Mouse (Mus musculus) ES-Bruce4 (cell line): ENCODE results near the gene Atg7. TPM values are rescaled to one million over a fixed set of nuclear protein-coding genes. Genes with fewer than 3 reads are reported as not detected.

Source experiments
- H3K27ac ChIP-seq: 2 replicates; pipeline ENCODE4 v1.5.1; 2012; ENCODE audit warnings: low read length, inconsistent platforms; ENCODE audit not compliant: insufficient read depth
- H3K27me3 ChIP-seq: 2 replicates; pipeline ENCODE4 v1.6.1; 2012; ENCODE audit warnings: mild to moderate bottlenecking, low read length, inconsistent platforms; ENCODE audit not compliant: control insufficient read depth, poor library complexity, insufficient read depth, severe bottlenecking
- H3K36me3 ChIP-seq: 2 replicates; pipeline ENCODE4 v1.6.1; 2012; ENCODE audit warnings: inconsistent platforms, mild to moderate bottlenecking, low read length, moderate library complexity; ENCODE audit not compliant: control insufficient read depth, poor library complexity, insufficient read depth, severe bottlenecking
- H3K4me1 ChIP-seq: one replicate; pipeline ENCODE4 v1.8.1; 2011; ENCODE audit warnings: low read length; ENCODE audit not compliant: control insufficient read depth, insufficient read depth
- H3K4me3 ChIP-seq: 2 replicates; pipeline ENCODE4 v1.5.1; 2011; ENCODE audit warnings: low read depth, mild to moderate bottlenecking, low read length
- H3K9ac ChIP-seq: 2 replicates; pipeline ENCODE4 v1.6.1; 2012; ENCODE audit warnings: low read depth, mild to moderate bottlenecking, inconsistent platforms; ENCODE audit not compliant: poor library complexity, severe bottlenecking
- H3K9me3 ChIP-seq: replicated peaks from 2 replicates; pipeline ENCODE4 v1.6.1; 2012; ENCODE audit warnings: mild to moderate bottlenecking, low read length, inconsistent platforms; ENCODE audit not compliant: control insufficient read depth, poor library complexity, insufficient read depth, severe bottlenecking
- CTCF ChIP-seq: IDR thresholded peaks from one replicate; pipeline ENCODE4 v1.8.1; 2011; ENCODE audit warnings: low read depth, low read length
- EP300 ChIP-seq: IDR thresholded peaks from 2 replicates; pipeline ENCODE4 v1.6.1; 2011; ENCODE audit warnings: low read depth, low read length; ENCODE audit not compliant: insufficient read depth
- POLR2A ChIP-seq: IDR thresholded peaks from one replicate; pipeline ENCODE4 v1.8.1; 2011; ENCODE audit warnings: low read length; ENCODE audit not compliant: insufficient read depth
- polyA plus RNA-seq: library from polyadenylated mRNA; stranded (reverse); fragments of >200 nt; gene quantifications from 2 replicates; pipeline ENCODE4 v1.2.4, GENCODE M21; 2011; ENCODE audit warnings: low read depth; ENCODE audit not compliant: missing spikeins, insufficient read depth, insufficient read length

Gene Atg7
- polyA plus RNA-seq, 1 experiment, result 18.0 TPM

- Histone ChIP-seq H3K9me3 (no peaks in the 10 kb centered on the region), H3K27me3 (no peaks in the 10 kb centered on the region), H3K36me3 (no peaks in the 10 kb centered on the region), H3K27ac (no peak overlapping the region), H3K4me1 (no peaks in the 10 kb centered on the region), H3K9ac (no peak overlapping the region), H3K4me3 (no peak overlapping the region)
- TF ChIP-seq POLR2A, result no peak
Observed at GRCm38 (mm10) chr6:114722046-114722445, 79.1 kb downstream of the Atg7 start.

GRCm38 (mm10) chr6:114723925-114724324 lies 81.0 kb downstream of the Atg7 start:
- Histone ChIP-seq H3K27me3 (no peaks in the 10 kb centered on the region), H3K4me1 (no peaks in the 10 kb centered on the region), H3K9ac (0 out of 2 replicates have a peak overlapping the region, but pooled peaks have one; percentile 31), H3K27ac (no peak overlapping the region), H3K9me3 (no peaks in the 10 kb centered on the region), H3K36me3 (no peaks in the 10 kb centered on the region), H3K4me3 (no peak overlapping the region)
- no peak for TF ChIP-seq EP300
- no peak for TF ChIP-seq POLR2A
- peak; percentile 42 for TF ChIP-seq CTCF

GRCm38 (mm10) chr6:114724351-114724750 lies 81.5 kb downstream of the Atg7 start:
- Histone ChIP-seq H3K4me3 (no peak overlapping the region), H3K27ac (no peak overlapping the region), H3K27me3 (no peaks in the 10 kb centered on the region), H3K4me1 (no peaks in the 10 kb centered on the region), H3K36me3 (no peaks in the 10 kb centered on the region), H3K9me3 (no peaks in the 10 kb centered on the region), H3K9ac (0 out of 2 replicates have a peak overlapping the region, but pooled peaks have one; percentile 31)
- TF ChIP-seq EP300 (no peak), POLR2A (no peak), CTCF (no peak)

- Histone ChIP-seq H3K9ac (no peak overlapping the region), H3K4me1 (no peaks in the 10 kb centered on the region), H3K36me3 (no peaks in the 10 kb centered on the region), H3K4me3 (no peak overlapping the region), H3K9me3 (no peaks in the 10 kb centered on the region), H3K27me3 (no peaks in the 10 kb centered on the region), H3K27ac (no peak overlapping the region)
- TF ChIP-seq CTCF, result no peak
- TF ChIP-seq POLR2A, result no peak
- no peak for TF ChIP-seq EP300
Observed at GRCm38 (mm10) chr6:114725147-114725575, 82.3 kb downstream of the Atg7 start.

- H3K4me1 ChIP-seq, result no peaks in the 10 kb centered on the region
- no peaks in the 10 kb centered on the region for H3K27me3 ChIP-seq
- no peaks in the 10 kb centered on the region for H3K9me3 ChIP-seq
- H3K27ac ChIP-seq, result no peak overlapping the region
- no peak overlapping the region for H3K9ac ChIP-seq
- TF ChIP-seq POLR2A, result no peak
- no peak for TF ChIP-seq EP300
- TF ChIP-seq CTCF, result no peak
- no peak overlapping the region for H3K4me3 ChIP-seq
- no peaks in the 10 kb centered on the region for H3K36me3 ChIP-seq
Observed at GRCm38 (mm10) chr6:114726681-114727080, 83.8 kb downstream of the Atg7 start.

GRCm38 (mm10) chr6:114733156-114733555 lies 90.3 kb downstream of the Atg7 start:
- H3K27me3 ChIP-seq, result no peaks in the 10 kb centered on the region
- no peak overlapping the region for H3K9ac ChIP-seq
- no peak overlapping the region for H3K4me3 ChIP-seq
- H3K9me3 ChIP-seq, result no peaks in the 10 kb centered on the region
- H3K4me1 ChIP-seq, result no peaks in the 10 kb centered on the region
- H3K27ac ChIP-seq, result no peak overlapping the region
- no peaks in the 10 kb centered on the region for H3K36me3 ChIP-seq
- TF ChIP-seq POLR2A (no peak), EP300 (no peak), CTCF (no peak)
